Mouse (Mus musculus): Measurements from ENCODE around the gene Arpp21. TPM values are rescaled to one million over a fixed set of nuclear protein-coding genes. Genes with fewer than 3 reads are reported as not detected.

Arpp21 gene
- polyA plus RNA-seq, 1 experiment from 2014 or later, result 29.5 TPM

DNA sequence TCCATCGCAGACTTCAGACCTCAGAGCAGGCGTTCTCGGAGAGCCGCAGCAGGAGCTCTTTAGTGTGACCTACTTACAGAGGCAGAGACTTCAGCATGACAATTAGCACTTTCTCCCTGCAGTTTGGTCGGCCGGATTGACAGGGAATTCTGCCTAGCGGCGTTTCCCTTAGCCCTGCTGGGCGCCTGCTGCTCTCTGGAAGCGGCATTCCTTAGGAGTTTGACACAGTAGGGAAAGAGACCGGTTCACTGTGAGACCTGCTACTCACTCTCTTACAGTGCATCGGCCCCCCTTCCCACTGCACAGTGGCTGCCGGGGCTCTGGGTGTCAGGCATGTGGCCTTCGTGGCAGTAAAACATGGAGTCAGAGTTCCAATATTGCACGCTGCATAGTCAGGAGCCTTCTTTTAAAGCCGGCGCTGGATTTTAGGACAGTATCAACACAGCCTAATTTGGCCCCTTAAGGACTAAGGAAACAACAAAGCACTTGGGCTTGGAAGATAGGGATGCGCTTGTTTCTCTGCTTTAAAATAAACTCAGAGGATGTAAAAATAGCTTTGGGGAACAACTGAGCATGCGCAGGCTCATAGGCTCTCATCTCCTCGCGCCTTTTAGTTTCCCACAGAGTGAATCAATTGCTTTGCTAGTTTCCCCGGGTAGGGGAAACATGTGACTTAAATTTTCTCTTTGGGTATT lies 117.2 kb downstream of the Arpp21 start:
- Histone ChIP-seq H3K9ac (replicated peaks) (peak overlapping the region; percentile 50), H3K4me3 (replicated peaks) (peak overlapping the region; percentile 32), H3K27ac (peak overlapping the region; percentile 71), H3K27me3 (peaks cover 3% of the 10 kb centered on the region), H3K36me3 (no peaks in the 10 kb centered on the region), H3K4me2 (replicated peaks) (peak overlapping the region; percentile 61), H3K9me3 (no peaks in the 10 kb centered on the region), H3K4me1 (replicated peaks) (peaks cover 31% of the 10 kb centered on the region)
- under 1% methylated on average over 22 of the region's 22 CpGs for WGBS
- peak; percentile 91 for ATAC-seq

DNA sequence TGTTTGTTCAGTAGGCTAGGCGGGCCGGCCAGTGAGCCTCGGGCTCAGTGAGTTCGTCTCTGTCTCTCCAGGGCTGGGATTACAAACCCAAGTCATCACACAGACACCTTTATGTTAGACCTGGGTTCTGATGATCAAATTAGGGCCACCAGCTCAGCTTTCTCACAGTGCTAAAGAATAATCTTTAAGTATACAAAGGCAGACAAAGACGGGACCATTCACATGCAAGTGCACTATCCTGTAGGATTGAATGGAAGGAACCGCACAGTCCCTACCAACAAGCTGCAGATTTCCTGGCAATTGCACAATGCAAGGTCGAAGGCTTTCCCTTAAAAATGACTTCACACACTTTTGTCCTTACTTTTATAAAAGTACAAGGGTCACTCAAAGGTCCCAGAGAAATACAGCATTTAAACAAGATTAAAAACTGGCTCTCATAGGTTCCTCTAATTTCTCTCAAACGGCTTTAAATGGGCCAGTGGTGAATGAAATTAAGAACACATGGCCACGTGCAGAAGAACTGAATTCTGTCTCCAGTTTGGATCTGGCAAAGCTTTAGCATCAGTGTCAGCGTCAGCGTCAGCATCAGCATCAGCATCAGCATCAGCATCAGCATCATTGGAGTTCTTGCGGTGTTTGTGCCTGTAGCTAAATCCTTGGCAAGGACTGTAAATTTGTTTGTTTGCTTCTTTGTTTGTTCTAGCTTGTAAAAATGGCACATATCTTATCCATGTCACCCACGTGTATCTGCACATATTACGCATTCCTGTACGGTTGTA lies 117.9 kb downstream of the Arpp21 start:
- Histone ChIP-seq H3K27ac (peak overlapping the region; percentile 71), H3K36me3 (no peaks in the 10 kb centered on the region), H3K27me3 (peaks cover 3% of the 10 kb centered on the region), H3K4me3 (replicated peaks) (peak overlapping the region; percentile 32), H3K9ac (replicated peaks) (peak overlapping the region; percentile 50; the same call in 1 of the 2 replicates), H3K9me3 (no peaks in the 10 kb centered on the region), H3K4me2 (replicated peaks) (peak overlapping the region; percentile 61), H3K4me1 (replicated peaks) (peaks cover 26% of the 10 kb centered on the region)
- WGBS, result 12% methylated on average over 15 of the region's 15 CpGs
- ATAC-seq, result no peak

DNA sequence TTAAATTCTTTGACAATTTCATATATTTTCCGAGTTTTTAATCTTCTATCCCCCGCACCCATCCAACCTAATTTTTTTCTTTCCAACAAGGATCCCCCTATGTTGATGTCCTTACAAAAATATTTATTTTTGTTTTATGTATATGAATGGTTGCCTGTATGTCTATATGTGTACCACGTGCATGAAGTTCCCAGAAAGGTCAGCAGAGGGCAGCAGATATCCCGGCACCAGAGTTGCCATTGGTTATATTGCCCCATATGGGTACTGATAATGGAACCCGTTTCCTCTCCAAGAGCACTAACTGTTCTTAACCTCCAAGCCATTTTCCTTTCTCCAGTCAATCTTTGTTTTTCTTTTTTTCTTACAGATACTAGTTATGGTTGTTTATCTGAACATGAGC lies 124.1 kb downstream of the Arpp21 start:
- WGBS, result 91% methylated on average over 5 of the region's 5 CpGs
- ATAC-seq, result no peak

DNA sequence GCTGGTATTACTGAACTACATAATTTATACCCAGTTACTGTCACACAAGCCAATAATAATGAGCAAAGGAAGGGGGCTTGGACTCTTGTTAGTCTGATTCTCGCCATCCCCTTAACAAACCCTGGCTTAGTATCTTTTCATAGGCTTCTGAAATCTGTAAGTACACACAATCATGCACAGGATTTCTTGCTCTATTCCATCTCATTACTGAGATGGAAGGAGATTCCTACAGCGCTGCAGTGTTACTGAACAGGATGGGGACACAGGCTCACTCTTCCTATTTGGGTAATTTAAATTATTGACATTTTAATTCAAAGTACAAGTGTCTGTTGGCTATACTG lies 132.9 kb downstream of the Arpp21 start:
- H3K36me3 ChIP-seq, result no peaks in the 10 kb centered on the region
- peaks cover 33% of the 10 kb centered on the region for H3K4me1 ChIP-seq (replicated peaks)
- H3K9ac ChIP-seq (replicated peaks), result no peak overlapping the region
- H3K4me2 ChIP-seq (replicated peaks), result no peak overlapping the region
- H3K27ac ChIP-seq, result peak overlapping the region; percentile 69
- H3K4me3 ChIP-seq (replicated peaks), result no peak overlapping the region
- H3K27me3 ChIP-seq, result no peaks in the 10 kb centered on the region
- H3K9me3 ChIP-seq, result no peaks in the 10 kb centered on the region
- no peak for ATAC-seq
- WGBS, result 39% methylated on average over 2 of the region's 2 CpGs

More for the DNA sequence above, 124.1 kb downstream of the Arpp21 start:
- Histone ChIP-seq H3K27ac (no peak overlapping the region), H3K9ac (replicated peaks) (no peak overlapping the region), H3K36me3 (no peaks in the 10 kb centered on the region), H3K4me1 (replicated peaks) (0 out of 2 replicates have a peak, but pooled peaks cover 5% of the 10 kb centered on the region), H3K4me3 (replicated peaks) (no peak overlapping the region), H3K4me2 (replicated peaks) (no peak overlapping the region), H3K9me3 (no peaks in the 10 kb centered on the region), H3K27me3 (no peaks in the 10 kb centered on the region)

DNA sequence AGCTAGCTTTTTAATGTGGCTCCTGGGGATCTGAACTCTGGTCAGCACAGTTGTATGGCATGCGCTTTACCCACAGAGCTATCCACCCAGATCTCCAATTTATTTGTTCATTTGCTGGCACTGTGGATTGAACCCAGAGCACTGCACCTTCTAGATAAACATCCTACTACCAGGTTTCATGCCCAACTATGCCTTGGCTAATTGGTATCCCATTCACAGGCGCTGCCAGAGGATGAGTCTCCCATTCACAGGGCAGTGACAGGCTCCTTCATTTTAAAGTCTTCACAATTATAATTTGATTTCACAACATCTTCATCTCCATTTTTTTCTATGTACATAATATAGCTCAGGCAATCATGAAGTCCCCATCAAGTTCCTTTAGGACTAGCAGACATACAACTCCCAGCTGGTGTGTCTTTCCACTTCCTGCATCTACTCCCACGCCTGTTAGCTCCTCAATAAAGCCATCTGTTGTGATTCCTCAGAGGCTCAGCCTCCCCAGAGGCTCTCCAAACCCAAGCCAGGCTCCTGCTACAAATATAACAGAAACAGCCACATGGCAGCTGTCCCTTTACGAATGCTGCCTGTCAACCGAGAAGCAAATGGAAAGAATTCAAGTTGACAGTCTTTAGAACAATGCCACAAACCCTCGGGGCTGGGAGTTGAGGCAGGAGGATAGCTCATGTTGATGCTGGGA lies 133.4 kb downstream of the Arpp21 start:
- peaks cover 33% of the 10 kb centered on the region for H3K4me1 ChIP-seq (replicated peaks)
- H3K27me3 ChIP-seq, result no peaks in the 10 kb centered on the region
- peak overlapping the region; percentile 69 for H3K27ac ChIP-seq
- no peak overlapping the region for H3K9ac ChIP-seq (replicated peaks)
- no peaks in the 10 kb centered on the region for H3K36me3 ChIP-seq
- no peak overlapping the region for H3K4me2 ChIP-seq (replicated peaks)
- H3K4me3 ChIP-seq (replicated peaks), result no peak overlapping the region
- peak; percentile 89 for ATAC-seq
- WGBS, result 33% methylated on average over 6 of the region's 6 CpGs
- H3K9me3 ChIP-seq, result no peaks in the 10 kb centered on the region

DNA sequence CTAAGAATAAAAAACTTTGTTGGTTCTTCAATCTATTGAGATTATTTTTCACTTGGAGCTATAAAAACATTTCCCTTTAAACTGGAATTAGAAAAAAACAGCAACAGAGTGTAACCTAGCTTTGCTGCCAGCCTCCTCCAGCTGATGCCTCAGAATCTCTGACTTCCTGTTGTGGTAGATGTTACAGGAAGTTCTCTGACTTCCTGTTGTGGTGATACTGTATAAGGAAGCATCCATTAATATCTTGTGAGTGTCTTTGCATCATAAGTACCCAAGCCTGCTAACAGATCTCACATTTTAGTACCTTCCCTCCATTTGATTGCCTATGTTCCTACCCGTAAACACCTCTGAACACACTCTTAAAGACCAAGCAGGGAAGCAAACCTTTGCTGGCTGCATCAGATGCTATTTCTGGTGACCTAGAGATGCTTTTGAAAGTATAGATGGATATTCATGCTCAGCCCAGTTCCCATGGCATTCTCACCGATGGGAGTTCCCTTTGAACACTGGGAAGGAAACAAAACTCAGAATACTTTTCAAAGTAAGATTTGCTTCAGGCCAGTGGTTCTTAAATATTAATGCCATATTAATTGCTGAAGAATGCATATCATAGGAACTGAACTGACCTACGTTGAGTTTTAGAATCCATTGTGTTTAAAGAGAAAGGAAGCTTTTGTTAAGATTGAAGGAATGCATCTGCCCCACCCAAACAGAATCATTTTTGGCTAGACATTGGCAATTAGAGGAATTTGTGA lies 134.7 kb downstream of the Arpp21 start:
- 57% methylated on average over 3 of the region's 3 CpGs for WGBS
- Histone ChIP-seq H3K4me1 (replicated peaks) (peaks cover 33% of the 10 kb centered on the region), H3K4me3 (replicated peaks) (no peak overlapping the region), H3K4me2 (replicated peaks) (no peak overlapping the region), H3K36me3 (no peaks in the 10 kb centered on the region), H3K9ac (replicated peaks) (no peak overlapping the region), H3K9me3 (no peaks in the 10 kb centered on the region), H3K27me3 (no peaks in the 10 kb centered on the region), H3K27ac (0 out of 2 replicates have a peak overlapping the region, but pooled peaks have one; percentile 19)
- no peak for ATAC-seq

DNA sequence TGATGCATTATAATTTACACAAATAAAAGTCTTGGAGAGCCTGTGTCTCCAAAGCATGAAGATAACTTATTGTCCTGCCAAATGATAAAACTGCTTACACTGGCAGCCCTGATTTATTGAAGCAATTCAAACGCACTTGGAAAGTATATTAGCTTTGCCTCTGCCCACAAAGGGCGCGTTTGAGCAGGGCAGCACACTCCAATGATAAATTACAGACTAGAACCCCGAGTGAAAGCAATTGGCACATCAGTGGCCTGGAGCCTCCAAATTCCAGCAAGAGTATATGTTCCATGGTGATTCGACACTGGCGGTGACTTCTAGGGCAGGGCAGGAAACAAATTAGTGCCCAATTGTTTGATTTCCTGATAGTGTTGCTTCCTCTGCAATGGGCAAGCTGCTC lies 137.5 kb downstream of the Arpp21 start:
- Histone ChIP-seq H3K4me3 (replicated peaks) (no peak overlapping the region), H3K9ac (replicated peaks) (no peak overlapping the region), H3K4me1 (replicated peaks) (peaks cover 24% of the 10 kb centered on the region), H3K4me2 (replicated peaks) (no peak overlapping the region), H3K27me3 (no peaks in the 10 kb centered on the region), H3K9me3 (no peaks in the 10 kb centered on the region), H3K27ac (no peak overlapping the region), H3K36me3 (no peaks in the 10 kb centered on the region)
- WGBS, result 91% methylated on average over 6 of the region's 6 CpGs
- no peak for ATAC-seq

DNA sequence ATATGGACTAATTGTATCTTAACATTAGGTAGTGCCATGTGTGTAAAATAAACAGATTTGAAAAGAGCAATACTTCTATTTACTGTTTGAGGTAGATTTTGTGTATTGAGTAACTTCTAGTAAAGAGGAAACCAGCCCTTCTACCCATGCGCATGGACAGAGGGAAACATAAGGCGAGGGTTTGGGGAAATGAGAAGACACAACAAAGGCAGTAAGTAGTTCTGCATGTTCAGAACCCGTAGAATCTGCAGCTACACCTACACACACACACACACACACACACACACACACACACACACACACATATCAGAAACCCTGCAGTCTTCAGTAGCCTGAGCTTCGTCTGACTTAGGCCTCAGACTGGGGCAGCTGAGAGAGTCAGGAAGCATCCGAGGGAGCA lies 140.0 kb downstream of the Arpp21 start:
- H3K9ac ChIP-seq (replicated peaks), result no peak overlapping the region
- H3K9me3 ChIP-seq, result no peaks in the 10 kb centered on the region
- no peak for ATAC-seq
- H3K27ac ChIP-seq, result no peak overlapping the region
- no peak overlapping the region for H3K4me2 ChIP-seq (replicated peaks)
- peaks cover 10% of the 10 kb centered on the region for H3K4me1 ChIP-seq (replicated peaks)
- 88% methylated on average over 5 of the region's 5 CpGs for WGBS
- H3K27me3 ChIP-seq, result no peaks in the 10 kb centered on the region
- no peak overlapping the region for H3K4me3 ChIP-seq (replicated peaks)
- H3K36me3 ChIP-seq, result no peaks in the 10 kb centered on the region

DNA sequence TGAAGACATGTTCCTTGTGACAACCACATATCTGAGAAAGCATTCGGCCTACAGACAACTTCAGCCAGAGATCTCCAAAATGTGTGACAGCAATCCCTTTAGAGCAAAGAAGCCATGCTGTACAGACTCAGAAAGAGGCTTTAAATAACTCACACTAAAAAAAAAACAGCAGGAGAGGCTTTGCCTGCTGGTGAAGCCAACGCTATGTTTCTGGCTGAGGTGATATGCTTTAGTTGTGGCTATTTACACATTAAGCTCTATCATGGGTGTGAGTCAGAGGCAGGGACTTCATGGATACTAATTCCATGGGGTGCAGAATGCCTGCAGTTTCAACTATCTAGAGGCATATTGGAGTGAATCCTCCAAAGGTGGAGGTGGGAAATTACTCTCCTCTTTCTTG lies 140.5 kb downstream of the Arpp21 start:
- H3K27ac ChIP-seq, result no peak overlapping the region
- H3K4me2 ChIP-seq (replicated peaks), result no peak overlapping the region
- H3K36me3 ChIP-seq, result no peaks in the 10 kb centered on the region
- H3K4me3 ChIP-seq (replicated peaks), result no peak overlapping the region
- H3K27me3 ChIP-seq, result no peaks in the 10 kb centered on the region
- peaks cover 7% of the 10 kb centered on the region; the same call in 1 of the 2 replicates for H3K4me1 ChIP-seq (replicated peaks)
- 86% methylated on average over 2 of the region's 2 CpGs for WGBS
- H3K9me3 ChIP-seq, result no peaks in the 10 kb centered on the region
- no peak overlapping the region for H3K9ac ChIP-seq (replicated peaks)
- no peak for ATAC-seq

DNA sequence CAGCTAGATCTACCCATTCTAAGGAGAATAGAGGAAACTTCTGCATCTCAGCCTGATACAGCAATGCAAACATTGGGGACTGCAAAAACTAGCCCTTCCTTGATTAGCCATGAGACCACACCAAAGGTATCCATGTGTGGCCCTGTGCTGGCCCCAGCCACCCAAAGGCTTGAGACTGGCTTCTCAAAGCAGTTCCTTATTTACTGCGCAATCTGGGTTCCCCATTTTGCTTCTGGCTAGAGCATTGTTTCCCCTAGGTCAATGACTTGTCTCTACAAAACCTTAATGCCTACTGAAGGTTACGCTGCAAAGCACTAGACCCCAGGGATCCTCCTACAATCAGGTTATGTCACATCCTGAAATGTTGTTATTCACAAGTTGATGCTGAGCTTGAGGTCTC lies 156.8 kb downstream of the Arpp21 start:
- 95% methylated on average over 2 of the region's 2 CpGs for WGBS

DNA sequence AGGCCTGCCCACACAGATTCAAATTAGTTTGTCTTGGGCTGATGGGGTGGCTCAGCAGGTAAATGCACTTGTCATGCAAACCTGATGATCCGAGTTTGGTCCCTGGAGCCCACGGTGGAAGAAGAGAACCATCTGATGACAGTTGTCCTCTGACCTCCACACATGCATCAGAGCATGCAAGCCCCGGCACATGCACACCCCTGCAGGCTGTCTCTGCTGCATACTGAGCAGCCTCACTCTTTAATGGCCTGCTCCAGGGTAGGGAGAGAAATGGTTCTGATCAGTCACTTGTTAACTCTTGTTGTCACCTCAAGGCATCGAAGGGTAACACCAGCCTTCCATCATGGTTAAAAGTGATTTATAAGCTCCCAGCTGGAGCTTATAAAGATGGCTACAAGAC lies 157.3 kb downstream of the Arpp21 start:
- Histone ChIP-seq H3K36me3 (no peaks in the 10 kb centered on the region), H3K4me2 (replicated peaks) (no peak overlapping the region), H3K27me3 (no peaks in the 10 kb centered on the region), H3K27ac (no peak overlapping the region), H3K4me1 (replicated peaks) (peaks cover 30% of the 10 kb centered on the region), H3K9ac (replicated peaks) (no peak overlapping the region), H3K9me3 (no peaks in the 10 kb centered on the region), H3K4me3 (replicated peaks) (no peak overlapping the region)
- no peak for ATAC-seq
- WGBS, result 53% methylated on average over 4 of the region's 4 CpGs

More for the DNA sequence above, 156.8 kb downstream of the Arpp21 start:
- H3K9me3 ChIP-seq, result no peaks in the 10 kb centered on the region
- no peak overlapping the region for H3K4me2 ChIP-seq (replicated peaks)
- H3K4me3 ChIP-seq (replicated peaks), result no peak overlapping the region
- no peaks in the 10 kb centered on the region for H3K27me3 ChIP-seq
- no peaks in the 10 kb centered on the region for H3K36me3 ChIP-seq
- no peak for ATAC-seq
- no peak overlapping the region for H3K9ac ChIP-seq (replicated peaks)
- no peak overlapping the region for H3K27ac ChIP-seq
- H3K4me1 ChIP-seq (replicated peaks), result peaks cover 27% of the 10 kb centered on the region

Data from midbrain, embryonic 13.5 days (tissue).